Mouse (Mus musculus): Measurements from ENCODE around the gene Fer. TPM values are rescaled to one million over a fixed set of nuclear protein-coding genes. Genes with fewer than 3 reads are reported as not detected.

The Fer gene
- polyA plus RNA-seq, 1 experiment = 10.2 TPM

DNA sequence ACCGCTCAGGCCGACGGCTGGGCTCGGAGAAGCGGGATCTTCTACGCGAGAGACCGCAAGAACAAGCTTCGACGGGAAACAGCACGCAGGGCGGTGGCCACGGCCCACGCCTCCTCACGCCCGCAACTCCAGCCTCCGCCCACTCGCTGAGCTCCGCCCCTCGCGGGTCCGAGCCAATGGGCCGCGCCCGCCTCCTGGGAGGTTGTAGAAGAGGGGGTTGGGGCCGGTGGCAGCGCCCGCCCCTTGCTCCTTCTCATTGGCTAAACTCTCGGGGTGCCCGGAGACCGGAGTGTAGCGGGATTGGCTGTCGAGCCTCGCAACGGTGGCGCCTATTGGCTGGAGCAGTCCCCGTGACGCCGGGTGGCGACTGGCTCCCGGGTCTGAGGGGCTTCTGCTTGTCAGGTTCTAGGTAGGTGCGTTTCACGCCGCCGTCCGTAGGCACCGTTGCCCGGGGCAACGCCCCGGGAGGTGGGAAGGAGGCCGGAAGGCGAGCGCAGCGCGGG, 836 bp downstream of the Fer start, which contains the start of gene A930002H24Rik:
TSS of gene A930002H24Rik (minus strand) at position 145 of the 503 bp plus-strand sequence.
- DNase-seq (ENCODE audit: extremely low spot score in 1 of 2, low spot score in 1 of 2) = peak; percentile 98 to 99

- DNase-seq (ENCODE audit: extremely low spot score in 1 of 2, low spot score in 1 of 2) = no peak
Observed at GRCm38 (mm10) chr17:63864171-63864571, 1.3 kb downstream of the Fer start.

- DNase-seq (ENCODE audit: extremely low spot score in 1 of 2, low spot score in 1 of 2) = no peak
Observed at GRCm38 (mm10) chr17:63871773-63872172, 8.9 kb downstream of the Fer start.

DNA sequence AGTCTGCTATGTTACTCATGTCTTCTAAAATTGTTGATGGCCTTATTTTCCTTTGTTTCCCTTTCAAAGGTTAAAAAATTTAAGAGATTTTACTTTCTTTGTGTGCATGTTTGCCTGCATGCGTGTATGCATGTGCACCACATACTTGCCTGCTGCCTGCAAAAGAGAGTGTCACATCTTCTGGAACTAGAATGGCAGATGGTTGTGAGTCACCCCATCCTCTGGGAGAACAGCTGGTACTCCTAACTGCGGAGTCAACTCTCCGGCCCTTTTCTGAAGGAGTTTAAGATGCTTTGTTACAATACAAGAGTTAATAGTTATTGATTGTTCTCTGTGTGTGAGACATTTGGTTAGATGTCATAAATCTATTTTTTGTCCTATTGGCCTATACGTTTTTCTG, 16.0 kb downstream of the Fer start:
- peak in 1 of 2 experiments; percentile 60 for DNase-seq (ENCODE audit: extremely low spot score in 1 of 2, low spot score in 1 of 2)

DNA sequence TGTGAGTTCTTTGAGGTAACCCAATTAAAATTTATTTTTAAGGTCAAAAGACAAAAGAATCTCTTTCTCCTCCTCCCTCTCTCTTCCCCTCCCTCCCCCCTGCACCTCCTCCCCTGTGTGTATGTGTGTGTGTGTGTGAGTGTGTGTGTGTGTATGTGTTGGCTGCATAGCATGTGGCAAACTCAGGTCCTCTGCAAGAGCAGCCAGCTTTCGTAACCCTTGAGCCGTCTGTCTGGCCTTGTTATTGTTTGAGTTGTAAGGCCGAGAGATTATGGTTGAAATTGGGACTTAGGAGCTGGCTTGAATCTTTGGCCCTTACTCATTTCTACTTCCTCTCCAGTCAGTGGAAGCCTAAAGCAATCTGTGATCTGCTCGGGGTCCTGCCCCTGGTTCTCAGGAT, 17.1 kb downstream of the Fer start:
- DNase-seq (ENCODE audit: extremely low spot score in 1 of 2, low spot score in 1 of 2) = no peak

DNA sequence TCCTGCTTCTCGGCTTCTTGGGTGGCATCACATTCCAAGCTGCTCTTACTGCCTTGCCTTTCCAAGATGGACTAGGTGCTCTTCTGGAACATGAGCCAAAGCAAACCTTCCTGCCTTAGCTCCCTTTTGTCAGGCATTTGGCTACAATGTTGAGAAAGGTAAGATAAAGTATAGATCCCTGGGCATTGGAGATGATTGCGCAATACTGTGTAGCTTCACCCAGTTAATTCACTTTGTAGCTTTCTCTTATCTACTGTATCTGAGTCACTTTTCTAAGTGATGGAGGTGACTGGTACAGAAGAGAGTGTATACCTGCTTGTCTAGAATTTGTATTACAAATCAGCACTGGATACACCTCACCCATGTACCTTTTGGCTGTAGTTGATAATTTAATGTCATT, 24.1 kb downstream of the Fer start:
- DNase-seq (ENCODE audit: extremely low spot score in 1 of 2, low spot score in 1 of 2) = no peak

- DNase-seq (ENCODE audit: extremely low spot score in 1 of 2, low spot score in 1 of 2) = no peak
Observed at GRCm38 (mm10) chr17:63890611-63891010, 27.7 kb downstream of the Fer start.

DNA sequence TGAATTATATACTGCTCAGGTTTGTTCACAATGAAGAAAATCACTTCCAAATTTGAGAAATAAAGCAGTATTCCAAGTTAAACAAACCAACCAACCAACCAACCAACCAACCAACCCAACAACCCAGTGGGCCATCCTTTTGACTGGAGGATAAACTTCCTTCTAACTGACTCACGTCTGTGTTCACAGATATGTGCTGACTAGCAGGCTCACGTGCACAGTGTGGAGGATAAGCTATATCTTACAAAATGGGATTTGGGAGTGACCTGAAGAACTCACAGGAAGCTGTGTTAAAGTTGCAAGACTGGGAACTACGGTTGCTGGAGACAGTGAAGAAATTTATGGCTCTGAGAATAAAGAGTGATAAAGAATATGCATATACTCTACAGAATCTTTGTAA, 33.0 kb downstream of the Fer start:
- no peak for DNase-seq (ENCODE audit: extremely low spot score in 1 of 2, low spot score in 1 of 2)

DNA sequence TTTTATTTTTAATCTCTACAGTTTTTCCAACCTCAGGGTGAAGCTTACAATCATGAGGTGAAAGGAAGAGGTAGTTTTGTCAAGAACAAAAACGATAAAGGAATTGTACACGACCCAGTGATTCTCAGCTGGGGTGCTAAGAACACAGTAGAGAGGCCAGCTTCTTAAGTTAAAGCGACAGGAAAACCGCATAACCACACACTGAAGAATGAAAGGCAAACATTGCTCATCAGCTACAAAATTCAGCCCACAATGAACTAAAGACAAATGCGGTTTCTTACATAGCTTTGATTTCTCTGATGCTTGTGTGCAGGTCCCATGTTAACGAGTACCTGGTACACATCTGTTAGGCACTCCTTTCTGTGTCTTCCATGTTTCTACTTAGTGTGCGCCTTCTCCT, 34.2 kb downstream of the Fer start:
- no peak for DNase-seq (ENCODE audit: extremely low spot score in 1 of 2, low spot score in 1 of 2)

DNA sequence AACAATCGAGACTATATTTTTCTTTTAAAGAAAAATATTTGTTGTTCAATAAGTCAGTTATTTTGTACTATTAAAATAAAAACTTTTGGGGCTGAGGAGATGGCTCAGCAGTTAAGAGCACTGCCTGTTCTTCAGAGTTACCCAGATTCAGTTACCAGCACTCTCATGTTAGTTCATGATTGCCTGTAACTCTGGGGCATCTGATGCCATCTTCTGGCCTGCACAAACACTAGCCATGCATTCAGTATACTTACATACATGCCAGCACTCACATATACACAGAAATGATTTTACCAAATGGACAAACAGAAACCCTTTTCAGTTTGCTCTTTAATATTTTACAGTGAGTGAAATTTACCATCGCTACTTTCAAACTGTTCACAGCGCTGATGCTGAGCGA, 46.4 kb downstream of the Fer start:
- DNase-seq (ENCODE audit: extremely low spot score in 1 of 2, low spot score in 1 of 2) = no peak

DNA sequence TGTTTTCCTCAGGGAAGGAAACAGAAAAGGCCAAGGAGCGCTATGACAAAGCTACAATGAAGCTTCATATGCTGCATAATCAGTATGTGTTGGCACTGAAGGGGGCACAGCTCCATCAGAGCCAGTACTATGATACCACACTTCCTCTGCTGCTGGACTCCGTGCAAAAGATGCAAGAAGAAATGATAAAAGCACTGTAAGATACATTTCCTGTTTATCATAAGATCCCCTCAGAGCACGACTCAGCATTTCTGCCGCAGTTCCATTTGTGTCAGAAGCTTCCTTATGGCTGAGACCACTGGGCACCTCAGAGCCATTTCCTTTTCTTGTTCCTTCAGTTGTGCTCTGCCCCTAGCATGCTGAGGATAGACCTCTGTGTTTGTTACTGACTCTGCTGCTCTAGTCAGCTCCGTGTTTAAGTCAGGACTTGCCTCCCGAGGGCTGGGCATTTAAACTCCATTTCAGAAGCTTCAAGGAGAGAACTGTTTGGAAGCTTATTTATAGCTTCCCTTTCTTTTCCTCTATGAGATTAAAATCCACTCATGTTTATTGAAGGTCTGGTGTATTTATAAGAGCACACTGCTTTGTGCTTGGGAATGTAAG, 58.8 kb downstream of the Fer start:
- no peak for DNase-seq (ENCODE audit: extremely low spot score in 1 of 2, low spot score in 1 of 2)

GRCm38 (mm10) chr17:63925581-63925980, 62.7 kb downstream of the Fer start:
- no peak for DNase-seq (ENCODE audit: extremely low spot score in 1 of 2, low spot score in 1 of 2)

- no peak for DNase-seq (ENCODE audit: extremely low spot score in 1 of 2, low spot score in 1 of 2)
Observed at GRCm38 (mm10) chr17:63930634-63931033, 67.8 kb downstream of the Fer start.

DNA sequence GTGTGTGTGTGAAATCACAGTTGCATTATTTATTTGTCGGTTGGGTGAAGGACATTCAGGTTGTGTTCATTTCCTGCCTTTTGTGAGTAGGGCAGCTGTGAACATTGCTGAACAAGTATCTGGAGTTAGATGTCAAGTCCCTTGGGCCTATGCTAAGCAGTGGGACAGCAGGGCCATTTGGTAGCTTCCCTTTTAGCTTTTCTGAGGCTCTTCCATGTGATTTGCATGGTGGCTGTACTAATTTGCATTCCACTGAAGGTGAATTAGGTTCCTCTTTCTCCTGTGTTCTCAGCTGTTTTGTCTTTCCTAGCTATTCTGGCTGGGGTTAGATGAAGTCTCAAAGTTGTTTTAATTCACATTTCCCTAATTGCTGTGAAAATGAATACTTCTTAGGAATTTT, 68.7 kb downstream of the Fer start:
- no peak for DNase-seq (ENCODE audit: extremely low spot score in 1 of 2, low spot score in 1 of 2)

- no peak for DNase-seq (ENCODE audit: extremely low spot score in 1 of 2, low spot score in 1 of 2)
Observed at GRCm38 (mm10) chr17:63935408-63935807, 72.5 kb downstream of the Fer start.

GRCm38 (mm10) chr17:63937886-63938285, 75.0 kb downstream of the Fer start:
- no peak for DNase-seq (ENCODE audit: extremely low spot score in 1 of 2, low spot score in 1 of 2)

DNA sequence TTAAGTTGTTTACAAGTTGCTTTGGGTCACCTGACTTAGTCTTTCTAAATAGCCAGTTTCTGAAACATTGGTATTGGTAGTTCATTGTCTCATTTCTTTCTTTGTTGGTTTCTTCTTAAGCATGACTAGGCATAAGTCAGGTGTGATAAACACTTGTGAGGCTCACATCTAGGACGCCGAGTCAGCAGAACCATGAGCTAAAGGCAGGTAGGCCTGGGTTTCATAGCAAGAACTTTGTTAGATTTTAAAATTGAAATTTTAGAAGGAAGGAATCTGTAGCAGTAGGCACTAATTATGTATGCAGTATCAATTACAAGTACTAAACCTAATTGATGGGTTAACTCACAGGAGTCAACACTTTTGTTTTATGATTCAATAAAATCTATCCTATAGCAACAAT, 83.9 kb downstream of the Fer start:
- DNase-seq (ENCODE audit: extremely low spot score in 1 of 2, low spot score in 1 of 2) = no peak

GRCm38 (mm10) chr17:63948811-63949210, 85.9 kb downstream of the Fer start:
- no peak for DNase-seq (ENCODE audit: extremely low spot score in 1 of 2, low spot score in 1 of 2)

- peak in 1 of 2 experiments; percentile 41 for DNase-seq (ENCODE audit: extremely low spot score in 1 of 2, low spot score in 1 of 2)
Observed at GRCm38 (mm10) chr17:63951436-63951835, 88.6 kb downstream of the Fer start.

- DNase-seq (ENCODE audit: extremely low spot score in 1 of 2, low spot score in 1 of 2) = no peak
Observed at GRCm38 (mm10) chr17:63967091-63967490, 104.2 kb downstream of the Fer start.

DNA sequence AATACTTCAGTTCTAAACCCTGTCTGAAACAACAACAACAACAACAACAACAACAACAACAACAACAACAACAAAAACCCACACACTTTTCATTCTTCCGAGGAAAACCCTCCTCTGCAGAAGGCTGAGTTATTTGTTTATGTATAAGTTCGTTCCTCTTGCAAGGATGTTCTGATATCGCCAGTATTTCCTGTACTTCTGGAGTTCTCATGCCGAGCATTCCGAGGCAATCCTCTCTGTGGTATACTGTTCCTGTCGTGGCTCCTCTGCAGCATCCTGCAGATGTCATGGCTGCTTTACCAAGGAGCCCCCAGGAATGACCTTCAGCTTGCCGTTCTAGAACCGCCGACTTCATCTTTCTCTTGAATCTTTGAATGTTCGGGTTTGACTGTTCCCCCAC, 106.6 kb downstream of the Fer start:
- DNase-seq (ENCODE audit: extremely low spot score in 1 of 2, low spot score in 1 of 2) = no peak

- DNase-seq (ENCODE audit: extremely low spot score in 1 of 2, low spot score in 1 of 2) = no peak
Observed at GRCm38 (mm10) chr17:63970239-63970638, 107.4 kb downstream of the Fer start.

GRCm38 (mm10) chr17:63970939-63971338, 108.1 kb downstream of the Fer start:
- DNase-seq (ENCODE audit: extremely low spot score in 1 of 2, low spot score in 1 of 2) = no peak
